Mouse (Mus musculus) G1E (cell line): Measurements from ENCODE around the gene Atox1. TPM values are rescaled to one million over a fixed set of nuclear protein-coding genes. Genes with fewer than 3 reads are reported as not detected.

ENCODE experiments used
- ATAC-seq: 2 replicates; pipeline ENCODE4 v1.8.0; 2016; ENCODE audit warnings: mild to moderate bottlenecking; ENCODE audit not compliant: insufficient number of reproducible peaks, poor library complexity, low FRiP score, severe bottlenecking; ENCODE audit errors: extremely low read depth
- DNase-seq: peaks from one replicate; pipeline ENCODE4 v3.0.0; 2012; ENCODE audit warnings: low spot score
- H3K27me3 ChIP-seq: 2 replicates; pipeline ENCODE4 v1.6.1; 2012; ENCODE audit warnings: mild to moderate bottlenecking, low read length, inconsistent platforms; ENCODE audit not compliant: insufficient read depth
- H3K36me3 ChIP-seq: replicated peaks from 2 replicates; pipeline ENCODE3; 2012; ENCODE audit warnings: mild to moderate bottlenecking, inconsistent platforms
- H3K4me1 ChIP-seq: 2 replicates; pipeline ENCODE4 v1.6.1; 2012; ENCODE audit warnings: low read depth, low read length, inconsistent platforms, mixed read lengths; ENCODE audit not compliant: insufficient read depth
- H3K4me3 ChIP-seq: 2 replicates; pipeline ENCODE4 v1.5.1; 2012; ENCODE audit warnings: low read depth, mild to moderate bottlenecking, inconsistent platforms, low read length, moderate library complexity, mixed read lengths
- H3K9me3 ChIP-seq: replicated peaks from 2 replicates; pipeline ENCODE4 v1.6.1; 2012; ENCODE audit warnings: inconsistent platforms
- CTCF ChIP-seq: IDR thresholded peaks from 2 replicates; pipeline ENCODE4 v1.5.1; 2012; ENCODE audit warnings: low read depth, low read length, inconsistent platforms, mixed read lengths
- GATA1 ChIP-seq: IDR thresholded peaks from 2 replicates; pipeline ENCODE4 v1.6.1; 2012; ENCODE audit warnings: borderline replicate concordance, low read length, inconsistent platforms, mixed read lengths
- GATA2 ChIP-seq: IDR thresholded peaks from 2 replicates; pipeline ENCODE4 v1.6.1; 2012; ENCODE audit warnings: low read depth, low read length, inconsistent platforms, borderline replicate concordance
- POLR2AphosphoS5 ChIP-seq: IDR thresholded peaks from 2 replicates; pipeline ENCODE4 v1.6.1; 2012; ENCODE audit warnings: low read depth, low read length, inconsistent platforms; ENCODE audit not compliant: insufficient replicate concordance
- TAL1 ChIP-seq: conservative IDR thresholded peaks from 2 replicates; pipeline ENCODE4 v1.6.1; 2012; ENCODE audit warnings: low read depth, low read length, inconsistent platforms, mixed read lengths
- polyA plus RNA-seq: library from polyadenylated mRNA; stranded (reverse); fragments of >175 nt; gene quantifications from 2 replicates; pipeline ENCODE4 v1.2.3, GENCODE M21; 2012
- total RNA-seq, 2 experiments: library from RNA; stranded (forward) in 1 of 2; stranded (reverse) in 1 of 2; fragments of 200-1000 nt in 1 of 2; fragments of >200 nt in 1 of 2; fragmentation: Nextera tagmentation in 1 of 2; gene quantifications; 2 replicates each; pipeline ENCODE4 v1.2.3; 2014 to 2017

Gene Atox1
- total and polyA plus RNA-seq, 3 experiments: 37.7 to 103 (median 92.8) TPM

GRCm38 (mm10) chr11:55423756-55424155 is 37.3 kb downstream of the Atox1 start:
- ATAC-seq: no peak
- Histone ChIP-seq H3K9me3 (no peaks in the 10 kb centered on the region), H3K4me1 (no peaks in the 10 kb centered on the region), H3K27me3 (peaks cover 50% of the 10 kb centered on the region), H3K4me3 (no peak overlapping the region), H3K36me3 (no peaks in the 10 kb centered on the region)
- no peak for DNase-seq
- TF ChIP-seq GATA2: no peak
- TF ChIP-seq CTCF: no peak

DNA sequence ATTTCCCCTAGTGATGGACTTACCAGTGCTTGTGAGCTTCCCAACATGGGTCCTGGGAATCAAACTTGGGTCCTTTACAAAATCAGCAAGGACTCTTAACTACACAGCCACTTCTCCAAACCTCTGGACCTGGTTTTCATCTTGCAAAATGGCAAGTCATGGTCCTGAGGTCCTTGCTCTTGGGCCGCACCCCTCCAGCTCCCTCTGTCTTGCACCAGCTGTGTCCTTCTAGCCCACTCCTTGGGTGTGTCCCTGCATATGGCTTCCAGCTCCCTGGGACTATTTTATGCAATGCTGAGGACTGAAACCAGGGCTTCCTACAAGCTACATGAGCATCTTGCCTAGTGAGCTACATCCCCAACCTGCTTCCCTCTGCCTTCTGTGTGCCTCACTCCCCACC is 38.1 kb downstream of the Atox1 start, which contains the start of gene Sparc:
Gene Sparc (minus strand): TSS at position 206 of the 400 bp plus-strand sequence.
- H3K9me3 ChIP-seq: no peaks in the 10 kb centered on the region
- H3K27me3 ChIP-seq: peaks cover 50% of the 10 kb centered on the region
- H3K4me3 ChIP-seq: no peak within 1 kb of the TSS
- H3K4me1 ChIP-seq: no peaks in the 10 kb centered on the region
- no peak for TF ChIP-seq TAL1
- TF ChIP-seq GATA2: no peak
- no peak for TF ChIP-seq GATA1
- TF ChIP-seq CTCF: no peak
- no peak for TF ChIP-seq POLR2AphosphoS5
- ATAC-seq: no peak
- H3K36me3 ChIP-seq: no peaks in the 10 kb centered on the region
- no peak for DNase-seq

- H3K27me3 ChIP-seq: peaks cover 53% of the 10 kb centered on the region
- DNase-seq: no peak
- H3K4me3 ChIP-seq: no peak overlapping the region
- no peaks in the 10 kb centered on the region for H3K4me1 ChIP-seq
- ATAC-seq: no peak
- TF ChIP-seq GATA2 (no peak), TAL1 (no peak), POLR2AphosphoS5 (no peak), GATA1 (no peak), CTCF (no peak)
- no peaks in the 10 kb centered on the region for H3K36me3 ChIP-seq
- H3K9me3 ChIP-seq: no peaks in the 10 kb centered on the region
These were observed 41.2 kb downstream of the Atox1 start for GRCm38 (mm10) chr11:55419678-55420307.

DNA sequence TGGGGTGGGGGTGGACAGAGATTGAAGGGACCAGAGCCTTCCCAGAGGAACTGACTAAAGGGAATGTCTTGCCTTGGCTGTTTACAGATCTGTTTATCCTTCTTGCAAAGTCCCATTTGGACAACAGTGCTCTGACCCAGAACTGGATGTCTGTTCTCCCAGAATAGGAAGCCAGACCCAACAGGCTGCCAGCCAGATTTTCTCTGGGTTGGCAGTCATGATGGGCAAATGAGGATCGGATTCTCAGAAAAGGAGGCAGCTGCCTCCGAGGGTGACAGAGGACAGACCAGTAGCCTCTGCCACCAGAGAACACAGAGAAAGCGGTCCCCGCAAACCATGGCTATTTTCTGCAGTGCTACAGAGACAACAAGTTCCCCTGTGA is 41.8 kb downstream of the Atox1 start:
- DNase-seq (no peak), ATAC-seq (no peak)
- TF ChIP-seq GATA1 (no peak), TAL1 (no peak), CTCF (no peak), POLR2AphosphoS5 (no peak), GATA2 (no peak)
- H3K9me3 ChIP-seq: no peaks in the 10 kb centered on the region
- peaks cover 49% of the 10 kb centered on the region for H3K27me3 ChIP-seq
- no peaks in the 10 kb centered on the region for H3K36me3 ChIP-seq
- no peak overlapping the region for H3K4me3 ChIP-seq
- no peaks in the 10 kb centered on the region for H3K4me1 ChIP-seq

DNA sequence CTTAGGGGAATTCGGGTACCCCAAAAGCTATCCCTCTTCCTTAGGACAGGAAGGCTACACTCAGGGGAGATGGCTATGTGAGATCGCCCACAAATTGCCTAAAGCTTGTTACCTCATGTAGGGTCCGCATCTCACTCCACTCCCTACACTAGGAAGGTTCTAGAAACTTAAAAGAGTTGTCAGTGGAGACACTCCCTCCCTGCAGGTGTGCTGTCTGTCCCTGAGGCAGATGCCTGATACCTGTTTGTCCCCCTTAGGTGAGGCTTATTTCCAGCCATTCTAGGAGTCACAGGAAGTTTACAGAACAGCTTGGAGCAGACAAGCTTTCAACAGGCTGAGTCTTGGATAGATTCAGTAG is 42.4 kb downstream of the Atox1 start:
- H3K4me1 ChIP-seq: no peaks in the 10 kb centered on the region

DNA sequence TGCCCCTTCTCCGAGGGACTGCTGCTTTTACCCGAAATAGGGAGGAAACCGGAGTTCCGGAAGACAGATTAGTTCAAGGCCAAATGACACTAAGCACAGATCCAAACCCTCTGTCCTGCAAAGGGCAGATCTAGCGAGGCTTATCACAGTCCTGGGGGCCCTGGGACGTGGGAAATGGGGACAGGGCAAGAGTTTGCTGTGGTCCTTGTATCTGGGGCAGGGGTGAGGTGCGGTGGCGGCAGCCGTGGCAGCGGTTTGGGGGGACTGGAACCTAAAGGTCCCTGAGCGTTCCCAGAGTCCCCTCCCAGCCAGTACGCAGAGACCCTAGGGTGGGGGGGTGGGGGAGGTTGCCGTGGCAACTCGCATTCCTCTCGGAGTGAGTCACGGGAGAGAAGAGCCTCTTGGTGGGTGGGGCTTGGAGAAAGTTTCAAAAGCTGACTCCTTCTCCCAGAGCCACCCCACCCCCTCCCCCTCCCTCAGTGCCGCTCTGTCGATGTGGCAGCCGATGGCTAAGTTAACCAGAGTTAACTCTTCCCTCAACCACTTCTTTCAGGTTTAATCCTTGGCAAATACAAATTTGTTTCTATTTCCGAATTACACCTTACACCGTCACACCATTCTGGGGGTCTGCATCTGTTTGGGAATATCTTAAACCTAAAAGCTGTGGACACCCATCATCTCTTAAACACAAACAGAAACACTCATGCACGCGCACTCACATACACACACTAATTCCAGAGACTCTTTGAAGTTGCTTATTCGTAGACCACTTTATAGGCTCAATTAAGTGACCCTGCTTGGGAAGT is 42.9 kb downstream of the Atox1 start:
- ATAC-seq (no peak), DNase-seq (no peak)
- Histone ChIP-seq H3K4me3 (no peak overlapping the region), H3K9me3 (no peaks in the 10 kb centered on the region), H3K36me3 (no peaks in the 10 kb centered on the region), H3K27me3 (peaks cover 45% of the 10 kb centered on the region), H3K4me1 (no peaks in the 10 kb centered on the region)
- TF ChIP-seq CTCF (no peak), TAL1 (no peak), GATA1 (no peak), POLR2AphosphoS5 (no peak), GATA2 (no peak)

More for the DNA sequence above, 42.4 kb downstream of the Atox1 start:
- ATAC-seq (no peak), DNase-seq (no peak)
- TF ChIP-seq GATA2 (no peak), CTCF (no peak), POLR2AphosphoS5 (no peak), TAL1 (no peak), GATA1 (no peak)
- no peaks in the 10 kb centered on the region for H3K9me3 ChIP-seq
- H3K4me3 ChIP-seq: no peak overlapping the region
- H3K27me3 ChIP-seq: peaks cover 46% of the 10 kb centered on the region
- no peaks in the 10 kb centered on the region for H3K36me3 ChIP-seq
